Mouse (Mus musculus) CH12.LX (cell line): Measurements from ENCODE around the gene Tmem266.

Source experiments
- BHLHE40 ChIP-seq: IDR thresholded peaks from 2 replicates; pipeline ENCODE4 v1.6.1; 2011; ENCODE audit warnings: mild to moderate bottlenecking, low read depth, low read length, improper control_type of control experiment
- CTCF ChIP-seq, 2 experiments: IDR thresholded peaks in 1 of 2; conservative IDR thresholded peaks in 1 of 2; 2 replicates each; pipeline ENCODE4 v1.5.1; 2011 to 2012; ENCODE audit warnings: low read depth in 2 of 2, low read length in 2 of 2, improper control_type of control experiment in 1 of 2, inconsistent platforms in 1 of 2, mild to moderate bottlenecking in 1 of 2, moderate library complexity in 1 of 2
- ELF1 ChIP-seq: IDR thresholded peaks from 2 replicates; pipeline ENCODE4 v1.6.1; 2014; ENCODE audit warnings: low read depth, mild to moderate bottlenecking, inconsistent platforms, low read length, improper control_type of control experiment
- EP300 ChIP-seq: IDR thresholded peaks from 2 replicates; pipeline ENCODE4 v1.6.1; 2011; ENCODE audit warnings: low read length, improper control_type of control experiment
- MAFK ChIP-seq: IDR thresholded peaks from 2 replicates; pipeline ENCODE4 v1.6.1; 2011; ENCODE audit warnings: low read length, improper control_type of control experiment; ENCODE audit not compliant: insufficient replicate concordance
- MAX ChIP-seq: IDR thresholded peaks from 2 replicates; pipeline ENCODE4 v1.6.1; 2011; ENCODE audit warnings: low read length, improper control_type of control experiment
- MXI1 ChIP-seq: IDR thresholded peaks from 2 replicates; pipeline ENCODE4 v1.6.1; 2011; ENCODE audit warnings: mild to moderate bottlenecking, low read depth, low read length, improper control_type of control experiment
- POLR2A ChIP-seq: IDR thresholded peaks from 2 replicates; pipeline ENCODE4 v1.6.1; 2011; ENCODE audit warnings: low read depth, mild to moderate bottlenecking, improper control_type of control experiment, low read length
- POLR2AphosphoS2 ChIP-seq: IDR thresholded peaks from 2 replicates; pipeline ENCODE4 v1.6.1; 2011; ENCODE audit warnings: low read depth, low read length, improper control_type of control experiment
- USF1 ChIP-seq: IDR thresholded peaks from 2 replicates; pipeline ENCODE4 v1.6.1; 2014; ENCODE audit warnings: low read depth, mild to moderate bottlenecking, inconsistent platforms, low read length, improper control_type of control experiment
- ZKSCAN1 ChIP-seq: IDR thresholded peaks from 2 replicates; pipeline ENCODE4 v1.6.1; 2012; ENCODE audit warnings: low read depth, inconsistent platforms, low read length, improper control_type of control experiment, borderline replicate concordance
- ZMIZ1 ChIP-seq: IDR thresholded peaks from 2 replicates; pipeline ENCODE4 v1.6.1; 2012; ENCODE audit warnings: low read depth, mild to moderate bottlenecking, inconsistent platforms, low read length, improper control_type of control experiment

- TF ChIP-seq BHLHE40 (no peak), MXI1 (no peak), POLR2A (no peak), MAX (no peak), EP300 (no peak), ELF1 (no peak), POLR2AphosphoS2 (no peak), USF1 (no peak), ZKSCAN1 (no peak), CTCF (conservative IDR thresholded peaks at IDR 0.05 in 1 of 2, IDR thresholded peaks at IDR 0.05 in 1 of 2; ENCODE audit: low read depth in 2 of 2, low read length in 2 of 2) (no peak), ZMIZ1 (no peak), MAFK (no peak)
Observed at GRCm38 (mm10) chr9:55361969-55362368, 35.3 kb downstream of the Tmem266 start.
